Comparison of ENCODE assay signal across 26 mouse cellular contexts in the genomic region with DNA sequence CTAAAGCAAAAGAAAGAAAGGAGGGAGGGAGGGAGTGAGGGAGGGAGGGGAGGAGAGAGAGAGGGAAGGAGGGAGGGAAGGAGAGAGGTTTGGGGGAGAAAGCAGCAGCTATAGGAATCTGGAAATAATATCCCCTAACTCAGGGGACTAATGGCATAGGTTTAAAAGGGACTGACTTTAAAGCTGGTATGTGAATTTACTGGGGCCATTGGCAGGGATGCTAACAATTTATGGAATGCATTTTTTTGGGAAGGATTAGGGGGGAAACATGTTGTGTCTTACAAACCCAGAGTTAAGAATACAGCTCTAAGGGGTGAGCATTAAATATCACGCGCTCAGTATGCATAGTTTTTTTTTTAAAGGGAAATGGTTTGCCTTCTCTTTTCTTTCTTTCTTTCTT. TPM values are rescaled to one million over a fixed set of nuclear protein-coding genes. Genes with fewer than 3 reads are reported as not detected.
DNase-seq lines count a peak whose midpoint lies in the region; ATAC-seq lines count a peak whose summit lies in the region.
"Had no signal": no experiment of that assay in that cellular context is flagged by ENCODE, and none has a peak within 500 bp of the region (broad histone marks: within the 10 kb centered on the region; RNA-seq: fewer than 3 reads in every experiment).

No protein-coding gene starts in this region.

- no peaks in the 10 kb centered on the region for H3K36me3 ChIP-seq in hindbrain, embryonic 10.5 days
- no peaks in the 10 kb centered on the region for H3K36me3 ChIP-seq in hindbrain, embryonic 11.5 days (ENCODE audit: control insufficient read depth, insufficient read depth, low read length)
- H3K36me3 ChIP-seq in embryonic facial prominence, embryonic 11.5 days (replicated peaks; ENCODE audit: control insufficient read depth, insufficient read depth, low read depth, low read length), result no peaks in the 10 kb centered on the region
- no peaks in the 10 kb centered on the region for H3K36me3 ChIP-seq in limb, embryonic 15.5 days
- H3K36me3 ChIP-seq: hindbrain, embryonic 15.5 days; liver, embryonic 13.5 days; lung, embryonic 15.5 days; midbrain, embryonic 15.5 days; neural tube, embryonic 13.5 days had no signal

- H3K27me3 ChIP-seq in hindbrain, embryonic 10.5 days (ENCODE audit: insufficient read depth, poor library complexity, severe bottlenecking), result no peaks in the 10 kb centered on the region
- H3K27me3 ChIP-seq in hindbrain, embryonic 11.5 days (ENCODE audit: control insufficient read depth, insufficient read depth, low read length), result no peaks in the 10 kb centered on the region
- no peaks in the 10 kb centered on the region for H3K27me3 ChIP-seq in embryonic facial prominence, embryonic 11.5 days (ENCODE audit: control insufficient read depth, insufficient read depth, low read length)
- H3K27me3 ChIP-seq in limb, embryonic 15.5 days, result no peaks in the 10 kb centered on the region
- H3K27me3 ChIP-seq: hindbrain, embryonic 15.5 days; liver, embryonic 13.5 days; lung, embryonic 15.5 days; midbrain, embryonic 15.5 days; neural tube, embryonic 13.5 days had no signal

- H3K4me3 ChIP-seq in hindbrain, embryonic 10.5 days, result no peak overlapping the region
- no peak overlapping the region for H3K4me3 ChIP-seq in hindbrain, embryonic 11.5 days (ENCODE audit: low read depth, low read length)
- no peak overlapping the region for H3K4me3 ChIP-seq in embryonic facial prominence, embryonic 11.5 days (ENCODE audit: low read depth, low read length)
- no peak overlapping the region for H3K4me3 ChIP-seq in limb, embryonic 15.5 days
- H3K4me3 ChIP-seq: hindbrain, embryonic 15.5 days; liver, embryonic 13.5 days; lung, embryonic 15.5 days; megakaryocyte, embryonic 14.5 days; midbrain, embryonic 15.5 days; myocyte; neural tube, embryonic 13.5 days had no signal

- H3K4me2 ChIP-seq in hindbrain, embryonic 11.5 days (replicated peaks; ENCODE audit: low read depth, low read length), result no peak overlapping the region
- H3K4me2 ChIP-seq in embryonic facial prominence, embryonic 11.5 days (ENCODE audit: low read depth, low read length), result no peak overlapping the region
- H3K4me2 ChIP-seq in limb, embryonic 15.5 days, result no peak overlapping the region
- H3K4me2 ChIP-seq: hindbrain, embryonic 15.5 days; liver, embryonic 13.5 days; lung, embryonic 15.5 days; midbrain, embryonic 15.5 days; neural tube, embryonic 13.5 days had no signal

- peaks cover 8% of the 10 kb centered on the region; the same call in 1 of the 2 replicates for H3K4me1 ChIP-seq in hindbrain, embryonic 10.5 days (replicated peaks)
- H3K4me1 ChIP-seq in hindbrain, embryonic 11.5 days (replicated peaks; ENCODE audit: control insufficient read depth, insufficient read depth, low read length), result no peaks in the 10 kb centered on the region
- H3K4me1 ChIP-seq in embryonic facial prominence, embryonic 11.5 days (ENCODE audit: control insufficient read depth, insufficient read depth, low read length), result no peaks in the 10 kb centered on the region
- H3K4me1 ChIP-seq in limb, embryonic 15.5 days, result peaks cover 29% of the 10 kb centered on the region
- H3K4me1 ChIP-seq: hindbrain, embryonic 15.5 days; midbrain, embryonic 15.5 days; neural tube, embryonic 13.5 days had no signal

- no peak overlapping the region for H3K9ac ChIP-seq in hindbrain, embryonic 11.5 days (ENCODE audit: low read depth, low read length)
- no peak overlapping the region for H3K9ac ChIP-seq in embryonic facial prominence, embryonic 11.5 days (replicated peaks; ENCODE audit: low read length)
- H3K9ac ChIP-seq in limb, embryonic 15.5 days, result no peak overlapping the region
- H3K9ac ChIP-seq: hindbrain, embryonic 15.5 days; lung, embryonic 15.5 days; midbrain, embryonic 15.5 days; neural tube, embryonic 13.5 days had no signal

- ATAC-seq in hindbrain, embryonic 11.5 days (ENCODE audit: low FRiP score), result no peak
- ATAC-seq in embryonic facial prominence, embryonic 11.5 days (replicated peaks; ENCODE audit: insufficient number of reproducible peaks, low FRiP score, low TSS enrichment, low read depth), result peak; percentile 32; the same call in 1 of the 2 replicates
- ATAC-seq in limb, embryonic 15.5 days (ENCODE audit: insufficient number of reproducible peaks, low FRiP score, low TSS enrichment, low read depth), result peak; percentile 42; the same call in 1 of the 2 replicates
- ATAC-seq: forebrain, embryonic 16.5 days; midbrain, embryonic 15.5 days had no signal

- H3K9me3 ChIP-seq in hindbrain, embryonic 10.5 days, result no peaks in the 10 kb centered on the region
- H3K9me3 ChIP-seq in hindbrain, embryonic 11.5 days (ENCODE audit: control insufficient read depth, low read length), result no peaks in the 10 kb centered on the region
- H3K9me3 ChIP-seq in embryonic facial prominence, embryonic 11.5 days (replicated peaks; ENCODE audit: control insufficient read depth, low read length), result no peaks in the 10 kb centered on the region
- no peaks in the 10 kb centered on the region for H3K9me3 ChIP-seq in limb, embryonic 15.5 days
- H3K9me3 ChIP-seq: hindbrain, embryonic 15.5 days; liver, embryonic 13.5 days; lung, embryonic 15.5 days; megakaryocyte, embryonic 14.5 days; midbrain, embryonic 15.5 days; neural tube, embryonic 13.5 days had no signal

- WGBS in hindbrain, embryonic 10.5 days, result 94% methylated on average over 2 of the region's 2 CpGs
- 82% methylated on average over 2 of the region's 2 CpGs for WGBS in hindbrain, embryonic 11.5 days
- WGBS in embryonic facial prominence, embryonic 11.5 days, result 39% methylated on average over 2 of the region's 2 CpGs
- 8% methylated on average over 2 of the region's 2 CpGs for WGBS in limb, embryonic 15.5 days

- DNase-seq in hindbrain, embryonic 10.5 days (ENCODE audit: low spot score), result no peak
- no peak for DNase-seq in hindbrain, embryonic 11.5 days (ENCODE audit: low spot score)
- DNase-seq in embryonic facial prominence, embryonic 11.5 days (ENCODE audit: low spot score), result peak; percentile 62
- peak; percentile 50 for DNase-seq in forelimb bud, embryonic 11.5 days (ENCODE audit: low read depth, low spot score)
- no peak for DNase-seq in embryo, embryonic 11 days
- no peak for DNase-seq in cerebellum, postnatal 14 days
- DNase-seq: cerebellum, adult 11-12 months; cerebellum, postnatal 10 days; gastrocnemius, postnatal 14 days; heart, adult 18-20 months; heart, postnatal 36 days; kidney, adult 8-10 months; kidney, postnatal 25 days; liver, embryonic 13.5 days; lung, postnatal 36 days; retina, postnatal 1 day; right cerebral cortex, postnatal 25 days; spleen, adult 18-20 months had no signal

- peak overlapping the region; percentile 45 for H3K27ac ChIP-seq in hindbrain, embryonic 10.5 days
- no peak overlapping the region for H3K27ac ChIP-seq in hindbrain, embryonic 11.5 days (ENCODE audit: low read depth, low read length)
- peak overlapping the region; percentile 39; the same call in 1 of the 2 replicates for H3K27ac ChIP-seq in embryonic facial prominence, embryonic 11.5 days (replicated peaks; ENCODE audit: low read depth, low read length)
- peak overlapping the region; percentile 75; the same call in 1 of the 2 replicates for H3K27ac ChIP-seq in limb, embryonic 15.5 days
- H3K27ac ChIP-seq: hindbrain, embryonic 15.5 days; lung, embryonic 15.5 days; midbrain, embryonic 15.5 days; neural tube, embryonic 13.5 days had no signal

RNA-seq across cellular contexts. Expression of gene Bpgm, which starts 44.5 kb away (rescaled TPM):
- polyA plus RNA-seq in hindbrain, embryonic 10.5 days (2016; fragmentation: Nextera tagmentation; extraction: Ambion mirVana), result 64.5 and 72.7 TPM in 2 replicates
- polyA plus RNA-seq in hindbrain, embryonic 11.5 days (2014; fragmentation: Nextera tagmentation; extraction: Ambion mirVana), result 60.6 and 70.0 TPM in 2 replicates
- polyA plus RNA-seq in embryonic facial prominence, embryonic 11.5 days (2014; fragmentation: Nextera tagmentation; extraction: Ambion mirVana), result 47.8 and 51.5 TPM in 2 replicates
- 43.2 and 45.4 TPM in 2 replicates for polyA plus RNA-seq in limb, embryonic 15.5 days (2015; fragmentation: Nextera tagmentation; extraction: Ambion mirVana)

Comparison
In these comparisons a context has a peak if more than half of its experiments do, and no peak if none do; other contexts are left out.
1. DNase-seq: peak in embryonic facial prominence, embryonic 11.5 days (single experiment) and forelimb bud, embryonic 11.5 days (single experiment); none in hindbrain, embryonic 10.5 days (single experiment), hindbrain, embryonic 11.5 days (single experiment), embryo, embryonic 11 days (single experiment) and cerebellum, postnatal 14 days (0 of 2).